Mouse (Mus musculus): ENCODE measurements at regions not wholly inside any gene's neighbourhood (a gene's known extent, or its start where the extent isn't known, plus 50 kb on each side); places are given as distances from the start of the nearest gene placed in this dataset.

DNA sequence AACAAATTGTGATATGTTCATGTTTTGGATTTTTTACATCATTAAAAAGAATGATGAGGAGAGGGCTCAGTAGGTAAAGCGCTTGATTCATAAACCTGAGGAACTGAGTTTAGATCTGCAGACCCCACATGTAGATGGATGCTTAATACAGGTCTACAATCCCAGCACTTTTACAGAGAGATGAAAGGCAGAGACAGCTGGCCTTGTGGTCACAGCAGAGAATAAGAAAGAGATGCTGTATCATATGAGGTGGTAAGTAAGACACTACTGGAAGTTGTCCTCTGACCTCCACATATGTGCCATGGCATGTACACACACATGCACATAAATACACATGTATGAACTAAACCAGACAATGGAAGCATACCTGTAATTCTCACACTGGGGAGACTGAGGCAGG is 121.9 kb upstream of the Irf2bp2 start:
- no peak for DNase-seq (ENCODE audit: low spot score in 2 of 2)

DNA sequence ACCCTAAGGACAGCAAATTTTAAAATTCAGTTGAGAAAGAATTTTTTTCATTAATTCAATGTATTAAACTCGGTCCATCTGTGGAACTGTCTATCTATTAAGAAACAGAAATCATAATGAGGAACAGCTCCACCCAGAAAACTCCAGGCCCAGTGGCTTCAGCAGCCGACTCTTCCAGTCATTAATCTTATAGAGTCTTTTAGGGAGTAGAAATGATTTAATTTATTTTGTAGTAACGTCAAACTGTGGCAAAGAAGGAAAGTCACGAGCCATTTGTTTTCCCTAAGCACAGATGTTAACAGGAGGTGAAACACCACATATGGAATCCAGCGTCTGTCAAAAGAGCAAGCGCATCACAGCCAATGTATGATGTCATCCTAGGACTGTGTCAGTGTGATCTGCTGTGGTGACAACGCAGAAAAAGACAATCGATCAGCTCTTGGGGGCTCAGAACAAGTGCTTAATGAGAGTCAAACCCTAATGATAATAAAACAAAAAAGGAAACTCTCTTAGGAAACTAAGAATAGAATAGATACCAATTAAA is 119.9 kb upstream of the Irf2bp2 start:
- no peak for DNase-seq (ENCODE audit: low spot score in 2 of 2)

DNA sequence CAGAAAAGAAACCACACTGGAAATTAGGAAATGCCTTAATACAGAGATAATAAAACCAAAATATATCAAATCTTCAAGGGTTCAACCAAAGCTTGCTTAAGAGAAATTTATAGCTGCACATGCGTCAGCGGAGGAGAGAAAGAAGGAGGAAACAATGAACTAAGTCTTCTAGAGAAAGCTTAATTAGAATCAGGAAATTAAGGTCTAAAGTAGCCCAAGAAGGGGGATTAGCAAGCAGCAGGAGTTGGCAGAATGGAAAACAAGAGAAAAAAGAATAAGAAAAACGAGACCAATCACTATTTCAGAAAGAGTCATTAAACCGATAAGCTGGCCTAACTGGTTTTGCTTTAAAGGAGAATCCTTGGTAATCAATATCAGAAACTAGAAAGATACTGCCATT is 119.4 kb upstream of the Irf2bp2 start:
- no peak for DNase-seq (ENCODE audit: low spot score in 2 of 2)

DNA sequence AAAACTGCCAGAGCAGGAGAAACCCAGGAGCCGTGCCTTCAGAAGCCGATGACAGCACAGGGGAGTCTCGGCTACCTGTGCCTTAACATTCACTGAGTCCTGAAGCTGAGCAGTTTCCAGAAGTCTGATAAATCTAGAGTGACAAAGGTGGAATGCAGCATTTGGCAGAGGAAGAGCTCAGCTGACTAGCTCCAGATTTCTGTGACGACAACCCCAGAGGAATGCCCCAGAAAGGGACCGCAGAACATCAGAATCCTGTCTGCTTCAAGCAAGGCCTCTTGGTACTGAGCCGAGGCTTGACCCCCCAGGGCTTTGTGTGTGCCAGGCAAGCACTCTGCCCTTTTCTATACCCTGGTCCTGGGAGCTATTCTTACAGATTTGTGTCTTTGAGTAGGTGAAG is 119.0 kb upstream of the Irf2bp2 start:
- DNase-seq (ENCODE audit: low spot score in 2 of 2): no peak

DNA sequence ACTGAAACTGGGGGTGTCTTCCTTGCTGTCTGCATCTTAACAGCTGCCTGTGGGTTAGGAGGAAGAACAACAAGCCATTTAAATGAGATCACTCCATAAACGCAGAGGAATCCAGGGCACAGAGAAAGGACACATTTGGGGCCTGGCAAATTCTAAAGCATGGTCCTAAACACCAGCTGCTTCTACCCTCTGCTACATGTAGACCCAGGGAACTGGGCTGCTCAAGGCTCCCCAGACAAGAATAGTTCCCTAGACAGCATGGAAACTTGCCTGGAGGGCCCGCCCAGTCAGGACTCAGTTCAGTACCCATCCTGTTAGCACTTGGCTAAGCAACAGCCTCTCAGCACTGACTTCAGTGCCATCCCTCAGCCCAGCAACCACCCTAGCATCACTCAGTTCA is 115.2 kb upstream of the Irf2bp2 start:
- no peak for DNase-seq (ENCODE audit: low spot score in 2 of 2)

DNA sequence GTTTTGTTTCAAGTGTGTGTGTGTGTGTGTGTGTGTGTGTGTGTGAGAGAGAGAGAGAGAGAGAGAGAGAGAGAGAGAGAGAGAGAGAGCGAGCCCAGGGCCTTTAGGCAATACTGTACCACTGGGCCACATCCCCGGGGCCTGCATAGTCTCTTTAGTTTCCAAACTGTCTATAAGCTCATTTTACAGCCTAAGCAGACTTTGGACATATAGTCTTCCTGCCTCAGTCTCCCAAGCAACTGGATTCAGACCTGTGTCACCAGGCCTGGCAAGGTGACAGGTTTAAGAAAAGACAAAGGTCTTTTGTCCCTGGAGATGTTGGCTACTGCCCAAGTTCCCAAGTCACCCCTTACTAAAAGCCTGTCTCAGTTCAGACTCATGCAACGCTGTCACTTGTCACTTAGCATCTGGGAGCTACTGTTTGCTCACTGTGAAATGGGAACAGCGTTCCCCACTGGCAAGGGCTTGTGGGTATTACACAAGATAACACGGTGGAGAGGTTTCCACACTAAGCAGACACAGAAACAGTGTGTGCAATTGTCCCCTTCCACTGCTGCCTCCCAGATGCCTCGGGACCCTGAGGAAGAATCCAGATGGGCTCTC is 113.6 kb upstream of the Irf2bp2 start:
- DNase-seq (ENCODE audit: low spot score in 2 of 2): no peak

DNA sequence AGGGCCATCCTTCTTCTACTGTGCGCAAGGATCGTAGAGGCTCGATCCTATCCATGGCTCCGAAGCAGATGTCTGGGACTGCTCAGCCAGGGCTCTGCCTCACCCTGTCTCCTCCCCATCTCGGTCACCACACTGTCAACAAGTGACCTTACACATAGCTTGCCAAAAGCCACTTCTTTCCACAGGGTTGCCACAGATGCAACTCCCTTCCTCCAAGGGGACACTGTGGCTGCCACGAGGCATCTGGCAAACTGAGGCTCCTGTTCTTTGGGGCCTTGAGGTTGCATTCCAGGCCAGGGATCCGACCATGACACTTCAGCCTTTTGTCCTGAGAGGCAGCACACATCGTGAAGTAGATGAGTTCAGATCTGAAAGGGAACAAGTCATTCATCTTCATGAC is 112.5 kb upstream of the Irf2bp2 start:
- DNase-seq (ENCODE audit: low spot score in 2 of 2): no peak

DNA sequence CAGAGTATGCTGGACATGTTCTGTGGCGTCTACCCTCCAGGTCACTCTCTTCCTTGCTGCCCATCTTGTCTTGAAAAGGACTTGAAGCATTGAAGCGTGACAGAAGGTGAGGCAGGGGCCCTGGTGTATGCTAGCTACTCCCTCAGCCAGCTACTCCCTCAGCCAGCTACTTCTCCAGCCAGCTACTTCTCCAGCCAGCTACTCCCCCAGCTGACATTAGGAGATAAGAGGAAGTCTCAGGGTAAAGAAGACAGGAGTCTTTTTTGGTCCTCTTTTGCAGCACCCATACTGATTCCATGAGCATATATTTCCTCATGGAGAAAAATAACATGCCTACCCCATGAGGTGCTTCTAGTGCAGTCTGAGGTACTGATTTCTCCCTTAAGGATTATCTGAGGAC is 111.6 kb upstream of the Irf2bp2 start:
- no peak for DNase-seq (ENCODE audit: low spot score in 2 of 2)

DNA sequence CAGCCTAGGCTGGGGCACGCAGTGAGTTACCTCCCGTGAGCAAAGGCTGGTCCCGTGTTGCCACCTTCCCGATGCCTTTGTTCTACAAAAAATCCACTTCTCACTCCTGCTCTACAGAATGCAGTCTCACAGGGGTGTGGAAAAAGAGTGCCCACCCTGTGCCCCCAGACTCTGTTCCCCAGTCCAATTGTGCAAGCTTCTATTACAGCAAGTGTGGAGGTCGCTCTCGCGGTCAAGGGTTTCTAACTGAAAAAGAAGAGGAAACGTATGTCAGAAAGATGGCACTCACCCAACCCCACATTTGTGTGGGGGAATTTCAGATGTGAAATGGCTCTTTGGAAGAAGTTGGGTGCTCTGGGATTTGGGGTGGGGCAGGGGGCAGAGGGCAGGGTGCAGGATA is 110.9 kb upstream of the Irf2bp2 start:
- DNase-seq (ENCODE audit: low spot score in 2 of 2): no peak

DNA sequence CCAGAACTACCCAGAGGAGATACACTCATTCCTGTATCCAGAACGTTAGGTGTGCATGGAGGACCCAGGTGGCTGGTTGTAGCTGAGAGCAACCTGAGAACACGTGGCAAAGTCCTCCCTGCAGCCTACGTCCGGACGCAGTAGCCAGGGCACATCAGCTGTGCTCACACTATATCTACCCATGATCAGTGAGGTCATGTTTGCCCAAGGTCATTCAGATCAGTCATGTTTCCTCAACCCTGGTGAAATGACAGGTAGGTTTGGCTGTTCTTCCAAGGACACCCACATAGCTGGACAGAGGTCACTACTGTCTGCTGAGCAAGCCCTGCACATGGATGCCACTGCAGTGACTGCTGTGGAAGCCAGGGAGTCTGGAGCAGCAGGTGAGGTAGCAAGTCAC is 109.8 kb upstream of the Irf2bp2 start:
- no peak for DNase-seq (ENCODE audit: low spot score in 2 of 2)

DNA sequence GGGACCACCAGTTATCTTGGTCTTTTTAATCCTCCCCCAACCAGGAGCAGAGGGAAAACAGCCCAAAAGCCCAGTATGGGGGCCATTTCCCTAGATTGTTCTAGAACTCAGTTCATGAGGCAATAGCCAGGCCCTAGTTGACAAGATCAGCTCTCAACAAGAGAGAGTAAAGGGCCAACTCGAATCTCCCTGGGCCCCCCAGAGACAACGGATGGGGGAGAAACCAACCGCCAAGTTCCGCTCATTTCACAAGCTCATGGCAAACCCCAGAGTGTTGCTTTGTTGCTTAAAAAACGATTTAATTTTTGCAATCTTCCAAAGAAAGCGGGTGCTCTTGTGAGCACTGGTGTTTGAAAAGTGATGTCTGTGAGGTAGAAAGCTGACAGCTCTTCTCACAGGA is 108.5 kb upstream of the Irf2bp2 start:
- DNase-seq (ENCODE audit: low spot score in 2 of 2): no peak

DNA sequence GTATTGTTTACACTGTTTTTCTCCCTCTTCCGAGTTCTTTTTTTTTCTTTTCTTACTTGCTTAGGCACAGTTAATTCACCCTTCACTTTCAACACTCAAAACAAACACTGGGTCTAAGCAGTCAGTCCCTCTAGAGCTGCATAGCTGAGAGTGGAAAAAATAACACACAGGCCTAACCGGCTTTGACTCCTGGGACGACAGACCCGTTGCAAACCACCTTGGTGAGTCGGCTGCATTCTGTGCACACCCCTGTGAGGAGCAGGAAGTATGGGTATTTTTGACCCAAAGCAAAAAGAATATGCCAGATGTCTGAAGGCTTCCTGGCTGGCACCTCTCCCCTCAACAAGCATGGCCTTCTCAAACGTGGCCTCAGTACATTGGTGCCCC is 105.6 kb upstream of the Irf2bp2 start:
- DNase-seq (ENCODE audit: low spot score in 2 of 2): no peak

DNA sequence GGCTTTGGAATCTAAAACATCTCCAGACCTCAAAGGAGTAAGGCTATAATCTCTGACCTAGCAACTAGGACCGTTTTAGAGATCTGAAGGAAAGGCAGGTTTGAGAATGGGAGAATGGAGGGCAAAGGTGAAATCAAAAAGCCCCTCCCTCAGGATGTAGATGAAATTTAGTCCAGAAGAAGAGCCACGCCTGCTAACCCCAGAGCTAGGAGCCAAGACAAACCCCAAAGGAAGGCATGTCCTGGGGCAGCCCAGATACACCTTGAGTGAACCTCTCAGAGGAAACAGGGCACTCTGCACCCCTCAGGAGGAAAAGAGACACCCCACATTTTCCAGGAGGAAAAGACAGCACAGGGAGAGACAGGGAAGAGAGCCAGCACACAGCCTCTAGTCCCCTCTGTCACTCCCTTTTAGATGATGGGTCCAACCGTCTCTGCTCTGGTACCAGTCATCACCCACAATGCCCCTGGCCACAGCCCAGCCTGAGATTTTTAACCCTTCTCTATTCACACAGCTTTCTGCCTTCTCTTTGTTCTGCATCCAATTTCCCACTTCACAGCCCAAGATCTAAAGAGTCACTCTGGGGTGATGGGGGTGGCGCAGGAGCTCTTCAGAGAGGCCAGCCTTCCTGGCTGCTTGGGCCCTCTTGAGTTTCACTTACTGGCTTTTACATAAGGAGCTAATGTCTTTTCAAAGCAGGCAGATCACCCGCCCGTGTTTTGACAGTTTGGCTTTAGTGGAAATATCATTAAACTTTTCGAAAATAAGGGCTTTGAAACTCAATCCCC is 105.0 kb upstream of the Irf2bp2 start:
- no peak for DNase-seq (ENCODE audit: low spot score in 2 of 2)

DNA sequence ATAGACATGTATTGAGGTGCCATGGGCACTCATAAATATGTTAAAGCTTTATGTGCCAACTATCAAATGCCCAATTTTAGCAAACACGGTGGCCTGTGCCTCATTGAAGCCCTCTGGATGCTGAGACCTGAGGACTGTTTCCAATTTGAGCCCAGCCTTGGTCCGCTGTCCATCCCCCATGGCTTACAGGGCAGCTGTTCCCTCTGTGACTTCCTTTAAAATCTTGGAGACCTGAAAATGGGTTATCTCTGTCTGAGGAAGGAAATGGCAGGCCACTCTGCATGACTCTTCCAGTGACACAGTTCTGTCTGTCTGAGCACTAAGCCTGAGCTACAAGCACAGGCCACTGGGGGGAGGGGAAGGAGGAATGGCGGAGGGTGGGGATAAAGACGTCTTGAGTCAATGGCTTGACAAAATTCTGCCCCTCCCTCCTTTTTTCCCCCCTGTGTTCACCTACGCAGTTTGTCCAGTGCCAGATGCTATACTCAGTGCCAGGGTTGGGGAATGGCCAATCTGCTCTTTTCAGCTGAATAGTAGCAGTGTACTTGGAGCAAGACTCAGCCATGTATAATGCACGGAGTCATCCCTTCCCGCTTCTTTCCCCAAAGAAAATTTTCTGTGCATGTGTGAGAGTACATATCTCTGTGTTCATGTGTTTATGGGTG is 102.7 kb upstream of the Irf2bp2 start:
- no peak for DNase-seq (ENCODE audit: low spot score in 2 of 2)

DNA sequence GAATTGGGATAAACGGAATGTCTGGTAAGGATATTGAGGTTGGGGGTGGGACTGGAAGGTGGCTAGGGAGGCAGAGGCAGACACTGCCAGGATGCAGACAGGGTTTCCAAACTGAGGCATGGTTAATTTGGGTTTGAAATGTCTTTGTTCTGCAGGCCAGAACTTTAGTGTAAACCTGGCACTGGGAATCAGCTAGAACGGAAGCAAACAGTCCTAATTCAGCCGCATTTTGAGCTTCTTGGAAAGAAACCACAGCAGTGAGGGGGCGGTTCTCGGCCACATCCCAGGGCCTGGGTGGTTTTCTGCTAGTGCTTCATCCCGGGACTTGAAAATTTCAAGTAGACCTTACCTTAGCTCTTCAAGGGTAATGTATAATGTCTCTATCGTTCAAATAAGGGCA is 100.6 kb upstream of the Irf2bp2 start:
- peak; percentile 78 to 86 for DNase-seq (ENCODE audit: low spot score in 2 of 2)

DNA sequence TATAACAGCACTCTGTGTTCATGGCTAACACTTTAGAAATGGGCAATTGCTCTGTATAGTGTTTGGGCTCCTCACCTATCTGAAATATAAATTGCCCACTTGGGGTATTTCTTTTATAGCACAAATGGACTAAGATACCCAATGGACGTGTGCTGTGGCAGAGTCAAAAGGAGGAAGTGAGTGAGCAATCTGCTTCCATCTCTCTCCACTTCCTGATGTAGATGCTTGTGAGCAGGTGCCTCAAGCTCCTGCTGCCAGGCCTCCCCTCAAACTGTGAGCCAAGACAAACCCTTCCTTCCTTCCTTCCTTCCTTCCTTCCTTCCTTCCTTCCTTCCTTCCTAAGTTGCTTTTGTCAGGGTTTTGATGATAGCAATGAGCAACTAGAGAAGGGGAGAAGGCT is 99.9 kb upstream of the Irf2bp2 start:
- no peak for DNase-seq (ENCODE audit: low spot score in 2 of 2)

DNA sequence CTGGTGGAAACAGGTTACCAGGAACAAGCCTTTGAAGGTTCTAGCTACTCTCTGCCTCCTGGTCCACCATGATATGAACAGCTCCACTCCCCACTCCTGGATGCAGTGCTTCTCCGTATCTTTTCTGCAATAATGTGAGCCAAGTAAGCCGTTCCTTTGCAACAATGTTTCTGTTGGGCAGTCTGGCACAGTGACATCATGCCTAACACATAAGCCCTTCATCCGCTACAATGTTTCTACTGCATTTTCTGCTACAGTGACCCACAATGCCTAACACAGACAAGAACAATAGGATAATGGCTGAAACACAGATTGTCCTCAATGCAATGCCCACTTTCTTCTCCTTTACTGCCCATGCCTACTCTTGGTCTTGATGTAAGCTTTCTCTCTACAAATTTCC is 98.9 kb upstream of the Irf2bp2 start:
- no peak for DNase-seq (ENCODE audit: low spot score in 2 of 2)

DNA sequence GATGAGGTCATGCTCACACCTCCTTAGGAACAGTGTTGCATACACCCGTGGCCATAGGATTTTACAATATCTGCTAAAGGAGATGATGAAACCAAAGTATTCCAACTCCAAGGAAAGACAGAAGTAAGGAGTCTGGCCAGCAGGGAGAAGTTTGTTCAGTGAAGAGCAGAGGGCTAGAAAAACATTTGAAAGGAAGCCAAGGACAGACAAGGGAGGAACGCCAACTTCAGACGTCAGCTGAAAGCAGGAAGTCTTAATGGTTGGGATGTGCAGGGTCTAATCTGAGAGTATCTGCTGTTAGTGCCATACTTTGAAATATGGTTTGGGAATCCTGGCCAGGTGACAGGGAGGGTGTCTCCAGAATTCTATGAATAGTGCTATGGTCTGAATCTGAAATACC is 98.5 kb upstream of the Irf2bp2 start:
- no peak for DNase-seq (ENCODE audit: low spot score in 2 of 2)

DNA sequence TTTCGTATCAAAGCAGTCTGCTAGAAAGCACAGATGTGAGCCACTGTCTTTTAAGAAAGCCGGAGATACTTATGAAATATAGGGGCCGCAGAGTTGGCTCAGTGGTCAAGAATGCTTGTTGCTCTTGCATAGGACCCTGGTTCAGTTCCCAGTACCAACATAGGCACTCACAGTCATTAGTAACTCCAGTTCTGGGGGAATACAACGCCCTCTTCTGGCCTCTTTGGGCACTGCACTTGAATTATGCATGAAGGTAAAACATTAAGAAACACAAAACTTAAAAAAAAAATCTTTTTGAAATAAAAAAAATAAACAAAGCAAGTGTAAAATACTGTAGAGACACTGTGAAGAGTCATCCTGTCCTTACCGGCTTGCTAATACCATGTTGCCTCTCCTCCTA is 94.7 kb upstream of the Irf2bp2 start:
- no peak for DNase-seq (ENCODE audit: low spot score in 2 of 2)

DNA sequence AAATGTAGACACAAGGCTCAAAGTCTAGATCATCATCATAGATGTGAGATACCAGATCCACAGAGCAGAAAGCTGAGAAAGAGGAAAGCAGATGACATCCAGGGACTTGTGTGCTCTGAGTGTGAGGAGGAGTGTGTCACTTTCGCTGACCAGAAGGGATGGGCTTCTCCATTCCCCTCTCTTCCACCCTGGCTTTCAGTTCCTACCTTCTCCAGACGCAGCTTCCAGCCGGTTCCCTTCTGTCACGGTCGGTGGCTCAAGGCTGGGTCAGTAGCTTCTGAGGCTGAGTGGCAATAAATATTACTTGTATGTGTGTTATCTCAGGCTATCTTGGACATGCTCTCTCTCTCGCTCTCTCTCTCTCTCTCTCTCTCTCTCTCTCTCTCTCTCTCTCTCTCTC is 94.2 kb upstream of the Irf2bp2 start:
- no peak for DNase-seq (ENCODE audit: low spot score in 2 of 2)

DNA sequence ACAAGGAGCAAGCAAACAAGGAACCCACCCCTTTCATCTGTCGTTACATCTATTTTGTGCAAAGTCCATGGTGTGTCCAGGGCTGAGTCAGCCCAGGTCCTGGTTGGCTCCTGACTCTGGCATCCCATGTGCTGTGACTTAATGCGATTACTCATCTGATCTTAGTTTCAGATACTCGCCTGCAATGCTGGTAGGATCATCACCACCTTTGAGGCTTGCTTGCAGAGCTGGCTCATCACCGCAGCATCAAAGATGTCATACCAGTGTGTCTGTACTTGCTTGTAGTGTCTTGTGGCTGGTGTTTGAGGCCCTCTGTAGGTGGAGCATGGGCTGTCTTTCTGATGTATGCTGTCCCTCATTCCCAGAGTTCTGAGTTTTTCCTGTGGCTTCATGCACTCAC is 93.0 kb upstream of the Irf2bp2 start:
- no peak for DNase-seq (ENCODE audit: low spot score in 2 of 2)

DNA sequence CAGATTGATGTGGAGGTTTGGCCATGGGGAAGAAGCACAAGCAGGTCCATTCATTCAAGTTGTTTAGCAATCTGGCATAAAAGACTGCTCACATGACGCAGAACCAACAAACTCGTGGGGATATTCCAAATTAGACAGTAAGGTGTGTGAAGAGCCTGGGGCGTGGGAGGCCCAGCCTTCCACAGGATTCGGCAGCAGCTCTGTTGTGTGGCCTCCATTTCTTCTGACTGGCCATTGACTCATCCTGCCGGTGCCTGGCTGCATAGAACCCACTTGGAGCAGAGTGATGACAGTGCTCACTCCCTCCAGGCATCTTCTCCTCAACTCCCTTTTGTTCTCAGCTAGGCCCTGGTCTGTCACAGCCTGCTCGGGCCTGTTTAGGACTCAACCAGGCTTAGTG is 91.6 kb upstream of the Irf2bp2 start:
- no peak for DNase-seq (ENCODE audit: low spot score in 2 of 2)

DNA sequence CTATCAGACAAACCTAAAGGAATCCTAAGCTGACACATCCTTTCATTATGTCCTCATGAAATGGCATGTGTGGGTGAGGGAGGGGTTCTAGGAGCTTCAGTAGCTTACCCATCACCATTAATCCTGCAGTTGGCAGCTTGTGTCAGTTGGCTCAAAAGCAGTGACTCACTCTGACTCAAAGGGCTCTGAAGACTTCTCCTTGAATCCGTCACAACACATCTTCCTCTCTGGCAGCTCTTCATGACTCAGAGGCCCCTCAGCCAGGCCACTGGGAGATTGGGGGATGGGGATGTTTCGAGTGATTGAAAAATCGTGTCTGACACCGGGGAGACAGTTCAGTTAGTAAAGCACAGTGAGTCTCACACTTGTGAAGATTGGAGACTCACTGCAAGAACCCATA is 90.2 kb upstream of the Irf2bp2 start:
- no peak for DNase-seq (ENCODE audit: low spot score in 2 of 2)
